Mouse (Mus musculus) layer of hippocampus, adult 8-10 months (tissue): Measurements from ENCODE around the gene Pigs. TPM values are rescaled to one million over a fixed set of nuclear protein-coding genes. Genes with fewer than 3 reads are reported as not detected.
A peak's percentile ranks its signal among the peaks of the same experiment; 100 is the strongest.

Experiments used
- DNase-seq, 2 experiments: peaks; one replicate each; pipeline ENCODE4 v3.0.0; 2022; ENCODE audit warnings: low spot score in 2 of 2
- total RNA-seq, 4 experiments: library from RNA; stranded (reverse); gene quantifications; 2 replicates each; pipeline ENCODE4 v1.2.4; 2022

The Pigs gene
- total RNA-seq = 10 to 100 TPM; 58.9 to 64.6 (median 62.2) TPM

- peak; percentile 92 to 96 for DNase-seq
Observed at GRCm38 (mm10) chr11:78327634-78328511, at the start of gene Pigs. Gene Pigs, plus strand, starts transcription at chr11:78328415.

DNA sequence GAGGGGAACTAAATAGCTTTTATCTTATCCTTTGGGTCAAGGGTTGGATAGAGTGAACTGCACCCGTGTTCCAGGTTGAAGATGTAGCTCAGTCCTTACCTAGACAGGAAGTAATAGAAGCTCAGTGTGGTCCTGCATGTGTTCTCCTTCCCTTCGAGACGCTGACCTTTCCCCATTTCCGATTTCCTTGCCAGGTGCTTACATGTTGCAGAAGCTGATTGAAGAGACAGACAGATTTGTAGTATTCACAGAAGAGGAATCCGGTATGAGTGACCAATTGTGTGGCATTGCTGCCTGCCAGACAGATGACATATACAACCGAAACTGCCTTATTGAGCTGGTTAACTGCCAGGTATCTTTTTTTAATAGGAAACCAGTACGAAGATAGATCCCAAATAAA, 49.4 kb upstream of the Pigs start:
- DNase-seq = no peak

- peak; percentile 39 to 59 for DNase-seq
Observed at GRCm38 (mm10) chr11:78279586-78279985, 48.6 kb upstream of the Pigs start.

GRCm38 (mm10) chr11:78289146-78289763, 39.0 kb upstream of the Pigs start:
- no peak for DNase-seq

- no peak for DNase-seq
Observed at GRCm38 (mm10) chr11:78290654-78291053, 37.6 kb upstream of the Pigs start, which contains the start of gene BC030499. Gene BC030499, plus strand, starts transcription at chr11:78290841.

DNA sequence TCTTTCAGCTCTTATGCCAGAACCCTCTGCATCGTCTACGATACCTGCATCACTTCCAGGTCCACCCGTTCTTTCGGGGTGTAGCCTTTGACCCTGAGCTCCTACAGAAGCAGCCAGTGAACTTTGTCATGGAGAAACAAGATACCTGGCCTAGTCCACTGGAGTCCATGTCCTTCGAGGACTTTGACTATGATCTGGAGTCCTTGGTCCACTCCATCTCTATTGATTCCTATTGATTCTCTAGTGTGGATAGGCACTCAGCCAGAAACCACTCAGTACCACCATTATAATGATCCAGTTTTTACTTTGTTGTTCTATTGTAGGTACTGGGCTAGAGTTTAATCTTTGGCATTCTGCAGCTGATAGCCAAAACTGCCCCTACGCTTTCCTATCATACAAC, 33.6 kb upstream of the Pigs start:
- DNase-seq = no peak

GRCm38 (mm10) chr11:78300917-78301316, 27.3 kb upstream of the Pigs start:
- DNase-seq = no peak

DNA sequence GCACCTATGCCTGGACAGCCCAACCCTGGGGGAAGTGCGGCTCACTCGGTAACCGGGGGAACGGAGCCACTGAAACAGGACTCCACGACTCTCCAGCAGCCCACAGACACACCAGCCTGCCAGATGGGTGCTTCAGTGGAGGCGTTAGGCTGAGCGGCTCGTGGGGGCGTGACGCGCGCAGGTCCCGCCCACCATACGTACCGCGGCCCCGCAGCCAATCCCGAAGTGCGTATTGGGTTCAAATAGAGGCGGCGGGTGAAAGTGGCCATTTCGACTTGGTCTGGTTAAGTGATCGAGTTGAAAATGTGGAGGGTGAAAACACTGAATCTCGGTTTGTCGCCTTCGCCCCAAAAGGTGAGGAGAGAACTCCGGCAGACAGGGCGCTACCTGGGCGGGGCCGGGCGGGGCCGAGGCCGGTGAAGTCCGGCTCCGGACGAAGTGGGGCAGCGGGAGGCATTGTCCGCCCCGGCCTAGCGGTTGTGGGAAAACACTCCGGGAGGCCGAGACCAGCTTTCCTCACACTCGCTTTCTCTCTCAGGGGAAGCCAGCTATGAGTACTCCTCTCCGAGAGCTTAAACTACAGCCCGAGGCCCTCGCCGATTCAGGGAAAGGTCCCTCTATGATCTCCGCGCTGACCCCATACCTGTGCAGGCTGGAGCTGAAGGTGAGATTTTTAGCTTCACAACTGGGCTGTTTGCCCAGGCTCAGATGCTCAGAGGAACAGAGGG, 26.7 kb upstream of the Pigs start, which contains the start of gene Spag5:
Gene Spag5 (plus strand): TSS at position 173 of the 728 bp plus-strand sequence.
- DNase-seq = peak; percentile 89 to 92

DNA sequence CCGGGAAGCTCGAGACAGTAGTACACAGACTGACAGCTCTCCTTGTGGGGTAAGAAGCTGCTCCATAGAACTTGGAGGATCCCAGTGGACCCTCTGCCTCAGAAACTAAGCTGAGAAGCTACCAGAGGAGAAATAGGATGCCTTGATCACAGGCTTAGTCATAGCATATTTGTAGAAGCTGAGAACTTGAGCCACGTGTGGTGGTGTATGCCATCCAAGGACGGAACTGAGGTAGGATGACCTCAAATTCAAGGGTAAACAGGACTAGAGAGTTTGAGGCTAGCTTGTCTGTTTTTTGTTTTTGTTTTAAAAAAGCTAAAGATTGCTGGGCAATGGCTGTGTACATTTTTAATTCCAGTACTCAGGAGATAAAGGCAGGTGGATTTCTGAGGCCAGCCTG, 22.9 kb upstream of the Pigs start:
- DNase-seq = no peak

GRCm38 (mm10) chr11:78310861-78311511, 17.2 kb upstream of the Pigs start:
- DNase-seq = no peak

DNA sequence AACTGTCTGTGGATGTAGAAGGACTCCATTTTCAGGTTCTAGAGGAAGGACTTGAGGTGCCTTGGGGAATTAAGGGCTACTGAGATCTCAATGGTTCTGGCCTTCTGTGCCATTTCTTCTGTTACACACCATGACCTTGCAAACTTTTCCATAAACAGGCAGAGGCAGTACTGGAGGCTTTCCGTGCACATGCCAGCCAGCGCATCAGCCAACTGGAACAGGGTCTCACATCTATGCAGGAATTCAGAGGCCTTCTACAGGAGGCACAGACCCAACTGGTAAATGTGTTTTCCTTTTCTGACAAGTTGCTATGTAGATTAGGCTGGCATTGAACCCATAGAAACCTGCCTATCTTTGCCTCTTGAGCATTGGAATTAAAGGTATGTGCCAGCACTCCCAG, 14.6 kb upstream of the Pigs start:
- DNase-seq = no peak

DNA sequence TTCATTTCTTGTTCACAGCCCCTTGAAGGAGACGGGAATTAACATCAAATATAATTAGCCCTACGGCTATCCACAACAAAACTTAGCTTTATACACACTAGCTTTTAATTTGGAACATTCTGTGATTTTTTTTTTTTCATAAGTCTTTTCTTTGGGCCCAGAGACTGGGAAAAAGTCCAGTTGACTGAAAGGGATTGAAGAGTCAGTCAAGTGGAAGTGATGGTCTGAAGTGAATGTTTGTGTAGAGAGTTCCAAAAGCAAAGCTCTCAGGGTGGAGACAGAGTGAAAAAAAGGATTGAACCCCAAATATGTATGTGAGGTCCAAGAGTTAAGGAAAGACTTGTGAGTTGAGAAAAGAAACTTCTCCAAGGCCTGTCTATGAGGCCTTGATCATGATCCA, 9.8 kb upstream of the Pigs start:
- no peak for DNase-seq

- DNase-seq = no peak
Observed at GRCm38 (mm10) chr11:78322076-78322831, 6.0 kb upstream of the Pigs start.

GRCm38 (mm10) chr11:78322860-78323259, 5.4 kb upstream of the Pigs start, which contains the start of gene Aldoc:
Gene Aldoc, plus strand, starts transcription at chr11:78322968.
- DNase-seq = peak; percentile 83 to 90

DNA sequence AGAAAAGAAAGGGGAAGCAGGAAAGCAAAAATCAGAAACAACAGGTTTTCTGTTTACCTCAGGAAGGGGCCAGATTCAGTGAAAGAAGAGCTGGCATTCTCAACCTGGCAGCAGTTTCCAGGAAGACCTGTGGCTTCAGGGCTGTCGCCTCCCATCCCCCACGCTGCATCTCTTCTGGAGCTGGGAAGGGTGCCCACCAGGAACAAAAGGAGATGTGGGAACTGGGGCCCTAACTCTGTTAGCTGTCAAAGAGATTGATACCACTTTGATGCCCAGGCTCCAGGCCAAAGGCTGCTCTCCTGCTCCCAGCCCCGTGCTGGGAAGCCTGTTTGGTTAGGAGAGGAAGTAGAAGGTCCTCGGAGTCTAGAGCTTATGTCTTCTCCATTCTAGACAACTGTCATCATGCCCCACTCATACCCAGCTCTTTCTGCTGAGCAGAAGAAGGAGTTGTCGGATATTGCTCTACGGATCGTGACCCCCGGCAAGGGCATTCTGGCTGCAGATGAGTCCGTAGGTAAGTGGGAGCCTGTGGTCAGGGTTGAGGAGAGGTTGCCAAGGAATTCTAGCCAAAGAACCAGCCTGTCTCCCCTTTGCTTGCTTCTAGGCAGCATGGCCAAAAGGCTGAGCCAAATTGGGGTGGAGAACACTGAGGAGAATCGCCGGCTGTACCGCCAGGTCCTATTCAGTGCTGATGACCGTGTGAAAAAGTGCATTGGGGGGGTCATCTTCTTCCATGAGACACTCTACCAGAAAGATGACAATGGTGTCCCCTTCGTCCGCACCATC, 4.0 kb upstream of the Pigs start:
- no peak for DNase-seq

- DNase-seq = no peak
Observed at GRCm38 (mm10) chr11:78324965-78325364, 3.2 kb upstream of the Pigs start.

GRCm38 (mm10) chr11:78327215-78327614, 1.0 kb upstream of the Pigs start:
- no peak for DNase-seq

GRCm38 (mm10) chr11:78328512-78329056, 369 bp downstream of the Pigs start:
- DNase-seq = no peak

- no peak for DNase-seq
Observed at GRCm38 (mm10) chr11:78332676-78333075, 4.5 kb downstream of the Pigs start.
